Mouse (Mus musculus) C2C12 (cell line): Measurements from ENCODE around the gene Olfr430. TPM values are rescaled to one million over a fixed set of nuclear protein-coding genes. Genes with fewer than 3 reads are reported as not detected.
"Not testable (repeated sequence)": the region's sequence is repeated elsewhere in the genome, so short reads cannot be mapped to it uniquely, and the experiment has no call there.

ENCODE experiments used
- H3K27me3 ChIP-seq: one replicate; pipeline ENCODE4 v1.6.1; 2011; ENCODE audit not compliant: control insufficient read depth, insufficient read depth, insufficient read length
- H3K36me3 ChIP-seq: one replicate; pipeline ENCODE4 v1.6.1; 2011; ENCODE audit not compliant: control insufficient read depth, insufficient read depth
- H3K4me3 ChIP-seq: one replicate; pipeline ENCODE4 v1.5.1; 2011; ENCODE audit warnings: mild to moderate bottlenecking, control low read depth; ENCODE audit not compliant: poor library complexity, insufficient read depth, severe bottlenecking
- H3K79me2 ChIP-seq: one replicate; pipeline ENCODE4 v1.6.1; 2011; ENCODE audit not compliant: control insufficient read depth, insufficient read depth
- H3K79me3 ChIP-seq: one replicate; pipeline ENCODE4 v1.6.1; 2011; ENCODE audit warnings: low read depth, control low read depth
- H3ac ChIP-seq: one replicate; pipeline ENCODE3; 2011; ENCODE audit warnings: low read depth; ENCODE audit not compliant: control insufficient read depth, insufficient read length
- CEBPB ChIP-seq: IDR thresholded peaks from one replicate; pipeline ENCODE4 v1.6.1; 2011; ENCODE audit warnings: low read depth, mild to moderate bottlenecking, control low read depth, moderate library complexity
- CTCF ChIP-seq: IDR thresholded peaks from one replicate; pipeline ENCODE4 v1.5.1; 2011; ENCODE audit not compliant: control insufficient read depth, insufficient read depth, insufficient read length
- FOSL1 ChIP-seq: IDR thresholded peaks from one replicate; pipeline ENCODE4 v1.8.0; 2011; ENCODE audit warnings: mild to moderate bottlenecking, low read length; ENCODE audit not compliant: poor library complexity, insufficient read depth, severe bottlenecking
- MAX ChIP-seq: IDR thresholded peaks from one replicate; pipeline ENCODE4 v1.6.1; 2011; ENCODE audit warnings: mild to moderate bottlenecking, control low read depth
- MYOD1 ChIP-seq: IDR thresholded peaks from one replicate; pipeline ENCODE4 v1.6.1; 2011; ENCODE audit warnings: low read depth; ENCODE audit not compliant: control insufficient read depth, insufficient read length
- MYOG ChIP-seq: IDR thresholded peaks from one replicate; pipeline ENCODE4 v1.6.1; 2011; ENCODE audit not compliant: control insufficient read depth, insufficient read length; ENCODE audit errors: extremely low read depth
- USF1 ChIP-seq: IDR thresholded peaks from one replicate; pipeline ENCODE4 v1.6.1; 2011; ENCODE audit warnings: low read depth, mild to moderate bottlenecking, control low read depth, moderate library complexity
- polyA plus RNA-seq: library from polyadenylated mRNA; unstranded; fragments of >200 nt; fragmentation: generic; extraction: Trizol; gene quantifications from one replicate; pipeline ENCODE4 v1.2.1, GENCODE M21; 2012; ENCODE audit warnings: missing spikeins

The Olfr430 gene
- polyA plus RNA-seq, 1 experiment, result not detected

- TF ChIP-seq MAX, result no peak
- no peak for TF ChIP-seq MYOG
- no peak for TF ChIP-seq MYOD1
- TF ChIP-seq FOSL1, result no peak
- no peak for TF ChIP-seq CEBPB
- no peak for TF ChIP-seq CTCF
- TF ChIP-seq USF1, result no peak
- H3K27me3 ChIP-seq, result no peaks in the 10 kb centered on the region
- H3ac ChIP-seq, result no peak overlapping the region
- no peaks in the 10 kb centered on the region for H3K79me3 ChIP-seq
- no peaks in the 10 kb centered on the region for H3K36me3 ChIP-seq
- H3K79me2 ChIP-seq, result no peaks in the 10 kb centered on the region
- H3K4me3 ChIP-seq, result no peak overlapping the region
These were observed 22.0 kb upstream of the Olfr430 start for GRCm38 (mm10) chr1:174044431-174044830.

GRCm38 (mm10) chr1:174048227-174048626, 18.2 kb upstream of the Olfr430 start:
- not testable (repeated sequence) for H3ac ChIP-seq, H3K36me3 ChIP-seq, H3K79me2 ChIP-seq, H3K79me3 ChIP-seq, H3K27me3 ChIP-seq, H3K4me3 ChIP-seq

GRCm38 (mm10) chr1:174048893-174049292, 17.5 kb upstream of the Olfr430 start, which contains the start of gene Olfr432:
Gene Olfr432, plus strand, starts transcription at chr1:174049205.
- no peaks in the 10 kb centered on the region for H3K79me3 ChIP-seq
- H3ac ChIP-seq, result no peak within 1 kb of the TSS
- TF ChIP-seq CEBPB, result no peak
- TF ChIP-seq MYOG, result no peak
- TF ChIP-seq CTCF, result no peak
- TF ChIP-seq USF1, result no peak
- TF ChIP-seq MAX, result no peak
- TF ChIP-seq MYOD1, result no peak
- no peak for TF ChIP-seq FOSL1
- no peaks in the 10 kb centered on the region for H3K36me3 ChIP-seq
- H3K79me2 ChIP-seq, result no peaks in the 10 kb centered on the region
- no peak within 1 kb of the TSS for H3K4me3 ChIP-seq
- H3K27me3 ChIP-seq, result no peaks in the 10 kb centered on the region

GRCm38 (mm10) chr1:174049357-174049756, 17.0 kb upstream of the Olfr430 start:
- not testable (repeated sequence) for H3K79me3 ChIP-seq, H3K36me3 ChIP-seq, H3K79me2 ChIP-seq, H3ac ChIP-seq, H3K27me3 ChIP-seq, H3K4me3 ChIP-seq

- Histone ChIP-seq H3K27me3 (no peaks in the 10 kb centered on the region), H3K4me3 (no peak overlapping the region), H3K79me3 (no peaks in the 10 kb centered on the region), H3ac (no peak overlapping the region), H3K79me2 (no peaks in the 10 kb centered on the region), H3K36me3 (no peaks in the 10 kb centered on the region)
- TF ChIP-seq MYOG, result no peak
- TF ChIP-seq MAX, result no peak
- TF ChIP-seq USF1, result no peak
- no peak for TF ChIP-seq CTCF
- no peak for TF ChIP-seq CEBPB
- TF ChIP-seq FOSL1, result no peak
- no peak for TF ChIP-seq MYOD1
These were observed 15.9 kb upstream of the Olfr430 start for GRCm38 (mm10) chr1:174050532-174050931.

- H3K79me3 ChIP-seq, result no peaks in the 10 kb centered on the region
- no peaks in the 10 kb centered on the region for H3K79me2 ChIP-seq
- no peak overlapping the region for H3K4me3 ChIP-seq
- TF ChIP-seq MYOD1, result no peak
- no peak for TF ChIP-seq FOSL1
- TF ChIP-seq CEBPB, result no peak
- no peak for TF ChIP-seq CTCF
- no peak for TF ChIP-seq MAX
- TF ChIP-seq MYOG, result no peak
- no peak for TF ChIP-seq USF1
- no peak overlapping the region for H3ac ChIP-seq
- no peaks in the 10 kb centered on the region for H3K27me3 ChIP-seq
- no peaks in the 10 kb centered on the region for H3K36me3 ChIP-seq
These were observed 14.9 kb upstream of the Olfr430 start for GRCm38 (mm10) chr1:174051515-174051914.

- TF ChIP-seq MYOD1 (no peak), MAX (no peak), FOSL1 (no peak), CTCF (no peak), CEBPB (no peak), USF1 (no peak), MYOG (no peak)
- no peak overlapping the region for H3K4me3 ChIP-seq
- no peaks in the 10 kb centered on the region for H3K36me3 ChIP-seq
- no peaks in the 10 kb centered on the region for H3K79me3 ChIP-seq
- H3K79me2 ChIP-seq, result no peaks in the 10 kb centered on the region
- H3ac ChIP-seq, result no peak overlapping the region
- no peaks in the 10 kb centered on the region for H3K27me3 ChIP-seq
These were observed 14.4 kb upstream of the Olfr430 start for GRCm38 (mm10) chr1:174051931-174052536.
